Mouse (Mus musculus) limb, embryonic 11.5 days (tissue): ENCODE results near the gene Kif1b. TPM values are rescaled to one million over a fixed set of nuclear protein-coding genes. Genes with fewer than 3 reads are reported as not detected.

Experiments
- ATAC-seq: fragments of 200-750 bp; cut with Nextera tagmentation; 2 replicates; pipeline ENCODE4 v1.8.0; 2017; ENCODE audit warnings: low read depth; ENCODE audit not compliant: insufficient number of reproducible peaks, low FRiP score, low TSS enrichment
- DNase-seq: peaks from one replicate; pipeline ENCODE4 v3.0.0-alpha.2; 2015; ENCODE audit warnings: low spot score
- H3K27ac ChIP-seq: fragments of 300-500 bp; sonication (generic); replicated peaks from 2 replicates; pipeline ENCODE4 v1.5.1; 2014; ENCODE audit warnings: low read depth, mild to moderate bottlenecking, low read length
- H3K27me3 ChIP-seq: fragments of 300-500 bp; sonication (generic); 2 replicates; pipeline ENCODE4 v1.6.1; 2014; ENCODE audit warnings: mild to moderate bottlenecking, low read length, mixed read lengths; ENCODE audit not compliant: control insufficient read depth, insufficient read depth
- H3K36me3 ChIP-seq: fragments of 300-500 bp; sonication (generic); 2 replicates; pipeline ENCODE4 v1.6.1; 2014; ENCODE audit warnings: mild to moderate bottlenecking, low read length, moderate library complexity, mixed read lengths; ENCODE audit not compliant: control insufficient read depth, insufficient read depth
- H3K4me1 ChIP-seq: fragments of 300-500 bp; sonication (generic); 2 replicates; pipeline ENCODE4 v1.6.1; 2014; ENCODE audit warnings: low read length, mixed read lengths; ENCODE audit not compliant: control insufficient read depth, insufficient read depth
- H3K4me2 ChIP-seq: fragments of 300-500 bp; sonication (generic); 2 replicates; pipeline ENCODE4 v1.6.1; 2014; ENCODE audit warnings: low read depth, mild to moderate bottlenecking, moderate library complexity; ENCODE audit not compliant: severe bottlenecking
- H3K4me3 ChIP-seq: fragments of 300-500 bp; sonication (generic); 2 replicates; pipeline ENCODE4 v1.5.1; 2014; ENCODE audit warnings: low read depth, low read length
- H3K9ac ChIP-seq: fragments of 300-500 bp; sonication (generic); 2 replicates; pipeline ENCODE4 v1.6.1; 2014; ENCODE audit warnings: mild to moderate bottlenecking, low read length
- H3K9me3 ChIP-seq: fragments of 300-500 bp; sonication (generic); 2 replicates; pipeline ENCODE4 v1.6.1; 2016; ENCODE audit warnings: low read length; ENCODE audit not compliant: control insufficient read depth
- WGBS: fragments of 180-500 bp; shearing (Covaris S2); extraction: QIAGEN DNeasy Blood & Tissue Kit; methylation state at CpG from one replicate; pipeline ENCODE4 v1.1.7; 2014; 5-methylcytosine and 5-hydroxymethylcytosine counted together
- polyA plus RNA-seq: library from polyadenylated mRNA; unstranded; fragments of >200 nt; fragmentation: Nextera tagmentation; extraction: Ambion mirVana; gene quantifications from 2 replicates; pipeline ENCODE4 v1.2.1, GENCODE M21; 2014

Gene Kif1b
- polyA plus RNA-seq, 1 experiment from 2014 or later = 35.6 TPM

DNA sequence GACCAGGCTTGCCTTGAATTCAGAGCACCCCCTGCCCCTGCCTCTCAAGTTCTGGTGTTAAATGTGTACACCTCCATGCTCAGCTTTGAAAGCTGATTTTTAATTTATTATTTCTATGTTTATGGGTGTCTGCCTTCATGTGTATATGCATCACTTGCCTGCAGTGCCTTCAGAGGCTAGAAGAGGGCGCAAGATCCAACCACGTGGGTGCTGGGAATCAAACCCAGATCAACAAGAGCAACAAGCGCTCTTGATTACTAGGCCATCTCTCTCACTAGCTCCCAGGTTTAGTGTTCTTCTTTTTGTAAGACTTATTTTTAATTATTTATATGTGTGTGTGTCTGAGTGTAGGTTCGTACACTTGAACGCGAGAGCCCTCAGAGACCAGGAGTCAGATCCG lies 152.6 kb downstream of the Kif1b start:
- ATAC-seq = no peak
- Histone ChIP-seq H3K27ac (no peak overlapping the region), H3K36me3 (peaks cover 58% of the 10 kb centered on the region)

GRCm38 (mm10) chr4:149150721-149151120 lies 156.8 kb downstream of the Kif1b start:
- WGBS = 92% methylated on average over 11 of the region's 11 CpGs
- no peaks in the 10 kb centered on the region for H3K27me3 ChIP-seq
- H3K27ac ChIP-seq = no peak overlapping the region
- peaks cover 35% of the 10 kb centered on the region for H3K36me3 ChIP-seq
- ATAC-seq (no peak), DNase-seq (no peak)
- no peaks in the 10 kb centered on the region for H3K4me1 ChIP-seq
- no peak overlapping the region for H3K4me3 ChIP-seq
- no peaks in the 10 kb centered on the region; the same call in 1 of the 2 replicates for H3K9me3 ChIP-seq
- H3K4me2 ChIP-seq = no peak overlapping the region
- no peak overlapping the region for H3K9ac ChIP-seq

More for the DNA sequence above, 152.6 kb downstream of the Kif1b start:
- no peak overlapping the region for H3K4me3 ChIP-seq
- no peaks in the 10 kb centered on the region for H3K27me3 ChIP-seq
- no peaks in the 10 kb centered on the region; the same call in 1 of the 2 replicates for H3K9me3 ChIP-seq
- no peak overlapping the region for H3K9ac ChIP-seq
- no peaks in the 10 kb centered on the region for H3K4me1 ChIP-seq
- no peak for DNase-seq
- 99% methylated on average over 7 of the region's 7 CpGs for WGBS
- H3K4me2 ChIP-seq = no peak overlapping the region

- Histone ChIP-seq H3K27me3 (no peaks in the 10 kb centered on the region), H3K9me3 (no peaks in the 10 kb centered on the region; the same call in 1 of the 2 replicates), H3K4me3 (no peak overlapping the region), H3K9ac (no peak overlapping the region), H3K27ac (no peak overlapping the region), H3K36me3 (peaks cover 32% of the 10 kb centered on the region), H3K4me1 (no peaks in the 10 kb centered on the region), H3K4me2 (no peak overlapping the region)
- ATAC-seq = no peak
- WGBS = 86% methylated on average over 11 of the region's 11 CpGs
- no peak for DNase-seq
Observed at GRCm38 (mm10) chr4:149150256-149150655, 157.2 kb downstream of the Kif1b start.

DNA sequence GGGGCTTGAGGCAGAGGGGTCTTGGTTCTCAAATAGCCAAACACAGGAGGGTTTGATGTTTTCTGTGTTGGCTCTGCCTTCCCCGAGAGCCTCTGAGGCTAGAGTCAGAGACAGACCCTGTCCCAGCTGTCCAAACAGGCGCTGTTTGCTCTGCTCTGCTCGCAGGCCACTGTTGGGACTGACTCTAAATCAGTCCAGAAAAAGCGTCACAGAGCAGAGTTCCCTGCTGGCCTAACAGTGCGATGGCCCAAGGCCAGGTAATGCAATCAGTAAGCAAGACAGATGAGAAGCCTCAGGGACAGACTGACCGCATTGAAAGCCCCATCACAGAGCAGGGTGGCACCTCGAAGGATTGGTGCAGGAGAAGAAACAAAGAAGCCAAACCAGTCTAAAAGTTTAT lies 157.9 kb downstream of the Kif1b start:
- Histone ChIP-seq H3K4me2 (no peak overlapping the region), H3K27me3 (no peaks in the 10 kb centered on the region), H3K9ac (no peak overlapping the region), H3K9me3 (no peaks in the 10 kb centered on the region), H3K36me3 (peaks cover 26% of the 10 kb centered on the region), H3K4me1 (no peaks in the 10 kb centered on the region), H3K4me3 (no peak overlapping the region), H3K27ac (no peak overlapping the region)
- DNase-seq (no peak), ATAC-seq (no peak)
- 77% methylated on average over 7 of the region's 7 CpGs for WGBS

- Histone ChIP-seq H3K36me3 (peaks cover 25% of the 10 kb centered on the region), H3K4me3 (no peak overlapping the region), H3K9me3 (no peaks in the 10 kb centered on the region), H3K27me3 (no peaks in the 10 kb centered on the region), H3K9ac (no peak overlapping the region), H3K4me2 (no peak overlapping the region), H3K27ac (no peak overlapping the region), H3K4me1 (no peaks in the 10 kb centered on the region)
- DNase-seq (no peak), ATAC-seq (no peak)
- WGBS = 88% methylated on average over 9 of the region's 9 CpGs
Observed at GRCm38 (mm10) chr4:149149196-149149595, 158.3 kb downstream of the Kif1b start.

DNA sequence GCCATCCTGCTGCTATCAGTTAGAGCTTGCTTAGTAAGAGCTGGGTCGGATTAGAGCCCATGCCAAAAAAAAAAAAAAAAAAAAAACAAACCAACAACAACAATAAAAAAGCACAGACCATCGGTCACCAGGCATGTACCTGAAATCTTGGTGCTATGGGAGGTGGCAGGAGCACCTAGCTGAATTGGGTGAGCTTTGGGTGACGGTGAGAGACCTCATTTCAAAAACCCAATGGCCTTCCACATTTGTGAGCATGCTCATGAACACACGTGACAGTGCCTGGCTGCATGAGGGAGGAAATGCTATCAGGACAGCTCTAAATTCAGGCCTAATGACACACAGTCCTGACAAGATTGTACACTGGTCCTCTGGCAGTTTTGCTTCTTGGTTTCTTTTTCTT lies 159.4 kb downstream of the Kif1b start:
- Histone ChIP-seq H3K36me3 (peaks cover 18% of the 10 kb centered on the region), H3K9me3 (no peaks in the 10 kb centered on the region), H3K4me3 (no peak overlapping the region), H3K27me3 (no peaks in the 10 kb centered on the region), H3K4me1 (no peaks in the 10 kb centered on the region), H3K9ac (no peak overlapping the region), H3K27ac (no peak overlapping the region), H3K4me2 (no peak overlapping the region)
- DNase-seq = no peak
- no peak for ATAC-seq
- WGBS = 81% methylated on average over 4 of the region's 4 CpGs

DNA sequence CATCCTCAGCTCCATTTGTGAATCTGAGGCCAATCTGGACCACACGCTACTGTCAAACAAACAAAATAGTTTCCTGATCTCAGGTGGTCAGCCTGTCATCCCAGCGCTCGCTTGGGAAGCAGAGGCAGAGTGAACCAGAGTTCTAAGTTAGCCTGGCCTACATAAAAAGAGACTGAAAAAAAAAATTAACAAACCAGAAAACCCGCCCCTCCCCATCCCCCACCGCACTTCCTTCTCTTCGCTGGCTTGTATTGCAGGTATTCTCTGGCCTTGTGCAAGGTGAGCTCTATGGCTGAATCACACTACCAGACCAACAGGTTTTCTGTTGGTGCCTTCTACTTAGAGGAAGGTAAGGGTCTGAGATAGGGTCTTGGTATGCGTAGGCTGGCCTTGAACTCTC lies 160.0 kb downstream of the Kif1b start:
- H3K4me2 ChIP-seq = no peak overlapping the region
- no peak overlapping the region for H3K27ac ChIP-seq
- no peak overlapping the region for H3K9ac ChIP-seq
- H3K4me3 ChIP-seq = no peak overlapping the region
- peaks cover 15% of the 10 kb centered on the region for H3K36me3 ChIP-seq
- no peaks in the 10 kb centered on the region for H3K27me3 ChIP-seq
- H3K4me1 ChIP-seq = no peaks in the 10 kb centered on the region
- DNase-seq = no peak
- no peak for ATAC-seq
- WGBS = 83% methylated on average over 7 of the region's 7 CpGs
- H3K9me3 ChIP-seq = no peaks in the 10 kb centered on the region

DNA sequence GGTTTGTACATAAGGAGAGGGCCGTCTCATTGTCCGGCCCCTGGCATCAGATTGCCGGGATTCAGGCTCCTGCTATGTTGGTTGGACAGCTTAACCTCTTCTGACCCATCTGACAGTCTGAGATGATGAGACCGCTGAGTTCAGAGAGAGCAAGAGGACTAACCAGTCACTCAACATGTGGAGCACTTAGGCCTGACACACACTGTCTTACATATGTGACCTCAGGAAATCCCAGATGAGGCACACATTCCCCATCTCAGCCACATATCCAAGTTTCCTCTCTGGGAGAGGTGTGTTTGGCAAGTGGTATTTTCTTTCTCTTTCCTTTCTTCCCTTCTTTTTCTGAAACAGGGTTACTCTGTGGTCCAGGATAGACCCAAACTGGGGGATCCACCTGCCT lies 162.3 kb downstream of the Kif1b start:
- H3K9ac ChIP-seq = no peak overlapping the region
- H3K4me2 ChIP-seq = no peak overlapping the region
- H3K36me3 ChIP-seq = peaks cover under 1% of the 10 kb centered on the region; the same call in 1 of the 2 replicates
- no peak overlapping the region for H3K4me3 ChIP-seq
- H3K4me1 ChIP-seq = no peaks in the 10 kb centered on the region
- H3K27ac ChIP-seq = no peak overlapping the region
- WGBS = 87% methylated on average over 4 of the region's 4 CpGs
- no peak for ATAC-seq
- no peaks in the 10 kb centered on the region for H3K27me3 ChIP-seq
- no peaks in the 10 kb centered on the region for H3K9me3 ChIP-seq
- DNase-seq = no peak

GRCm38 (mm10) chr4:149144459-149144858 lies 163.0 kb downstream of the Kif1b start:
- Histone ChIP-seq H3K4me3 (no peak overlapping the region), H3K4me2 (no peak overlapping the region), H3K9ac (no peak overlapping the region), H3K4me1 (no peaks in the 10 kb centered on the region), H3K9me3 (no peaks in the 10 kb centered on the region), H3K36me3 (no peaks in the 10 kb centered on the region), H3K27me3 (no peaks in the 10 kb centered on the region), H3K27ac (no peak overlapping the region)
- ATAC-seq = peak; percentile 79
- WGBS = 9% methylated on average over 3 of the region's 3 CpGs
- DNase-seq = peak; percentile 93
